Mouse (Mus musculus): ENCODE measurements around the gene Them7. TPM values are rescaled to one million over a fixed set of nuclear protein-coding genes. Genes with fewer than 3 reads are reported as not detected.

The Them7 gene
- polyA plus RNA-seq, 1 experiment, result not detected

DNA sequence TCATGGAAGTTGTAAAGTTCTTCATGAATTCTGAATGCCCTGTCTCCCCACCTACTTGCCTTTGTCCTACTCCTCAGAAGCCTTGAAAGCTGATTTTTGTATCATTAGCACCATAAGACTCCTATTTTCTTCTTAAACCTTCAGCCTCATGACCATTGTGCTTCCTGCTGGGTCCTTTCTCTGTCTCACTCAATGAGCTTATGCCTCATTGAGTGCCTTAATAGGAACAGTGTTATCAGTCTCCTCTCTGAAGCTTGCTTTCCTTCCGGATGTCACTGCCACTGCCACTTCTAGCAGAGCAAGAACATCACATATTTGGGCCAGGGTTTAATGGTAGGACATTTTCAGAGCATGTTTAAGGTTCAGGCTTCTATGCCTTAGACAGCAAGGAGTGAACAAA, 71.7 kb downstream of the Them7 start:
- Histone ChIP-seq H3K27ac (ENCODE audit: insufficient read depth, low read length) (no peak overlapping the region), H3K4me3 (ENCODE audit: insufficient read depth, low read length) (no peak overlapping the region), H3K4me1 (ENCODE audit: control insufficient read depth, insufficient read depth, low read length) (no peaks in the 10 kb centered on the region)
- TF ChIP-seq POLR2A (IDR thresholded peaks at IDR 0.05; ENCODE audit: low read depth, low read length) (no peak), CTCF (IDR thresholded peaks at IDR 0.05; ENCODE audit: borderline replicate concordance, insufficient read depth, low read length) (no peak)

GRCm38 (mm10) chr2:105298888-105299287, 74.8 kb downstream of the Them7 start:
- H3K4me3 ChIP-seq (ENCODE audit: insufficient read depth, low read length), result no peak overlapping the region
- TF ChIP-seq CTCF (IDR thresholded peaks at IDR 0.05; ENCODE audit: borderline replicate concordance, insufficient read depth, low read length), result 0 out of 2 replicates have a peak, but pooled peaks have one; percentile 4
- TF ChIP-seq POLR2A (IDR thresholded peaks at IDR 0.05; ENCODE audit: low read depth, low read length), result no peak

GRCm38 (mm10) chr2:105301082-105301481, 77.0 kb downstream of the Them7 start:
- H3K4me3 ChIP-seq (ENCODE audit: insufficient read depth, low read length), result no peak overlapping the region
- no peak overlapping the region for H3K27ac ChIP-seq (ENCODE audit: insufficient read depth, low read length)
- TF ChIP-seq CTCF (IDR thresholded peaks at IDR 0.05; ENCODE audit: borderline replicate concordance, insufficient read depth, low read length), result no peak
- no peak for TF ChIP-seq POLR2A (IDR thresholded peaks at IDR 0.05; ENCODE audit: low read depth, low read length)
- no peaks in the 10 kb centered on the region for H3K4me1 ChIP-seq (ENCODE audit: control insufficient read depth, insufficient read depth, low read length)

More at GRCm38 (mm10) chr2:105298888-105299287, 74.8 kb downstream of the Them7 start:
- Histone ChIP-seq H3K27ac (ENCODE audit: insufficient read depth, low read length) (no peak overlapping the region), H3K4me1 (ENCODE audit: control insufficient read depth, insufficient read depth, low read length) (no peaks in the 10 kb centered on the region)

GRCm38 (mm10) chr2:105301531-105301930, 77.4 kb downstream of the Them7 start:
- no peak for TF ChIP-seq POLR2A (IDR thresholded peaks at IDR 0.05; ENCODE audit: low read depth, low read length)
- TF ChIP-seq CTCF (IDR thresholded peaks at IDR 0.05; ENCODE audit: borderline replicate concordance, insufficient read depth, low read length), result no peak
- Histone ChIP-seq H3K4me3 (ENCODE audit: insufficient read depth, low read length) (no peak overlapping the region), H3K4me1 (ENCODE audit: control insufficient read depth, insufficient read depth, low read length) (no peaks in the 10 kb centered on the region), H3K27ac (ENCODE audit: insufficient read depth, low read length) (no peak overlapping the region)

GRCm38 (mm10) chr2:105303962-105304514, 79.9 kb downstream of the Them7 start:
- TF ChIP-seq POLR2A (IDR thresholded peaks at IDR 0.05; ENCODE audit: low read depth, low read length), result no peak
- no peak for TF ChIP-seq CTCF (IDR thresholded peaks at IDR 0.05; ENCODE audit: borderline replicate concordance, insufficient read depth, low read length)
- Histone ChIP-seq H3K27ac (ENCODE audit: insufficient read depth, low read length) (no peak overlapping the region), H3K4me3 (ENCODE audit: insufficient read depth, low read length) (no peak overlapping the region), H3K4me1 (ENCODE audit: control insufficient read depth, insufficient read depth, low read length) (no peaks in the 10 kb centered on the region)

DNA sequence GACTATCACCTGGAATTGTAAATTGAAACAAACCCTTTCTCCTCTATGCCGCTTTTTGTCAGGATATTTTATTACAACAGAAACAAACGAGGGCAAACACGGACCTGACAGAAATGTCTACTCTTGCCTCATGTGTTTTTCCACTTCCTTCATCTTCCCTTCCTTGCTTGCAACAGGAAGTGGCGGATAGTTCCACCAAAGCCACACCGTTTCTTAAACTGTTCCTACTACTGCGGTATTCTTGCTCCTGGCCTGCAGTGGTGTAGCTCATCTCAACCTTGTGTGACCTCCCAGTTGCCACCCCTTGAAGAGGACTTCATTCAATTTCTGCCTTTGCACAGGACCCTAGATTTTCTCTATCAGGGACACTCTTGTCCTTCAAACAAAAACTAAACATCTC, 81.8 kb downstream of the Them7 start:
- TF ChIP-seq POLR2A (IDR thresholded peaks at IDR 0.05; ENCODE audit: low read depth, low read length) (no peak), CTCF (IDR thresholded peaks at IDR 0.05; ENCODE audit: borderline replicate concordance, insufficient read depth, low read length) (no peak)
- Histone ChIP-seq H3K4me3 (ENCODE audit: insufficient read depth, low read length) (no peak overlapping the region), H3K4me1 (ENCODE audit: control insufficient read depth, insufficient read depth, low read length) (no peaks in the 10 kb centered on the region), H3K27ac (ENCODE audit: insufficient read depth, low read length) (no peak overlapping the region)

DNA sequence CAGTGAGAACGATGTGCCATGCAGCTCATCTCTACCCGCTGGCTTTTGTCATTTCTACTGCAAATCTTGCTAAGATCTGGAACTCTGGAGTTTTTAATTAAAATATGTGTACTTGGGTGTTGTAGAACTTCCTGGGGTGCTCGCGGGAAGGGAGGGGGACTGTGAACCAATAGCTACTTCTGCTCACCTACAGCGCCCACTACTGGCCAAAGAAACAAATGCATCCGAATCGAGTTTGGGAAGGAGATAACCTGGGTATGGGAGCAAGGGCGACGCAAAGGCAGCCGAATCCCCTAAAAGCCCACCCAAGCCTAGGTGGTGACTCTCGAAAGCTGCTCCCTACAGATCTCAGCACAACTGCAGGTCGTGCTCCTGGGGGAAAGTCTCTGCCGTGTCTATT, 87.3 kb downstream of the Them7 start:
- Histone ChIP-seq H3K4me3 (ENCODE audit: insufficient read depth, low read length) (no peak overlapping the region), H3K27ac (ENCODE audit: insufficient read depth, low read length) (no peak overlapping the region), H3K4me1 (ENCODE audit: control insufficient read depth, insufficient read depth, low read length) (no peaks in the 10 kb centered on the region)
- TF ChIP-seq CTCF (IDR thresholded peaks at IDR 0.05; ENCODE audit: borderline replicate concordance, insufficient read depth, low read length), result 0 out of 2 replicates have a peak, but pooled peaks have one; percentile 1
- TF ChIP-seq POLR2A (IDR thresholded peaks at IDR 0.05; ENCODE audit: low read depth, low read length), result no peak

DNA sequence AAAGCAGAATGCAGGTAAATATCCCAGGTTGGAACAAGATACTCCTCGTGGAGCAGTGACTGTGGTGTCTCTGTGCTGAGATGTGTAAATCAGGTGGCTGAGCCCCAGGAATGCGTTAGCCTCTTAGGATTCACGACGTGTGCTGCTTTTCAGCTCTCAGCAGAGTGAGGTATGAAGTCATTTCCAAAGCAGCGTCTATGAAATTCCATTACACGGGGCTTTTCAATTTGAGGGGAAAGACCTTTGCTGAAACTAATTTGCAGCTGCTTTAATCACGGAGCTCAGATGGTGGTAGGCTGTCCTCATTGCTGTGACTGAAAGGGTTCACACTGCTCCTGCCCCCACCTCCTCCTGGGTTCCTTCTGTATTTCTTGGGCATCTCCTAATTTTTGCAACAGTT, 87.9 kb downstream of the Them7 start:
- no peak overlapping the region for H3K4me3 ChIP-seq (ENCODE audit: insufficient read depth, low read length)
- no peak for TF ChIP-seq CTCF (IDR thresholded peaks at IDR 0.05; ENCODE audit: borderline replicate concordance, insufficient read depth, low read length)
- TF ChIP-seq POLR2A (IDR thresholded peaks at IDR 0.05; ENCODE audit: low read depth, low read length), result no peak
- no peaks in the 10 kb centered on the region for H3K4me1 ChIP-seq (ENCODE audit: control insufficient read depth, insufficient read depth, low read length)
- no peak overlapping the region for H3K27ac ChIP-seq (ENCODE audit: insufficient read depth, low read length)

- TF ChIP-seq POLR2A (IDR thresholded peaks at IDR 0.05; ENCODE audit: low read depth, low read length) (no peak), CTCF (IDR thresholded peaks at IDR 0.05; ENCODE audit: borderline replicate concordance, insufficient read depth, low read length) (no peak)
Measured at GRCm38 (mm10) chr2:105313077-105313476, 89.0 kb downstream of the Them7 start.

GRCm38 (mm10) chr2:105317556-105318184, 93.5 kb downstream of the Them7 start:
- Histone ChIP-seq H3K4me1 (ENCODE audit: control insufficient read depth, insufficient read depth, low read length) (no peaks in the 10 kb centered on the region), H3K27ac (ENCODE audit: insufficient read depth, low read length) (no peak overlapping the region), H3K4me3 (ENCODE audit: insufficient read depth, low read length) (no peak overlapping the region)
- TF ChIP-seq POLR2A (IDR thresholded peaks at IDR 0.05; ENCODE audit: low read depth, low read length) (no peak), CTCF (IDR thresholded peaks at IDR 0.05; ENCODE audit: borderline replicate concordance, insufficient read depth, low read length) (no peak)

More at GRCm38 (mm10) chr2:105313077-105313476, 89.0 kb downstream of the Them7 start:
- Histone ChIP-seq H3K27ac (ENCODE audit: insufficient read depth, low read length) (no peak overlapping the region), H3K4me1 (ENCODE audit: control insufficient read depth, insufficient read depth, low read length) (no peaks in the 10 kb centered on the region), H3K4me3 (ENCODE audit: insufficient read depth, low read length) (no peak overlapping the region)

All from embryonic fibroblast, embryonic 13.5 days (primary cell).